ENCODE assay signal across 8 mouse cellular contexts in genomic region chr10:75834250-75834649, GRCm38 (mm10). TPM values are rescaled to one million over a fixed set of nuclear protein-coding genes. Genes with fewer than 3 reads are reported as not detected.
DNase-seq lines count a peak whose midpoint lies in the region; ATAC-seq lines count a peak whose summit lies in the region.

No protein-coding gene starts in this region.

- H3K4me3 ChIP-seq in embryonic facial prominence, embryonic 14.5 days (ENCODE audit: low read depth, low read length): peak overlapping the region; percentile 42
- peak overlapping the region; percentile 47 for H3K4me3 ChIP-seq in heart, embryonic 12.5 days
- peak overlapping the region; percentile 53 for H3K4me3 ChIP-seq in kidney, embryonic 16.5 days (ENCODE audit: low read length)

- H3K9ac ChIP-seq in embryonic facial prominence, embryonic 14.5 days (ENCODE audit: low read depth, low read length): peak overlapping the region; percentile 60
- H3K9ac ChIP-seq in heart, embryonic 12.5 days: peak overlapping the region; percentile 68
- H3K9ac ChIP-seq in kidney, embryonic 16.5 days (replicated peaks; ENCODE audit: low read length): peak overlapping the region; percentile 74

- H3K36me3 ChIP-seq in embryonic facial prominence, embryonic 14.5 days (ENCODE audit: control insufficient read depth, insufficient read depth, low read length): no peaks in the 10 kb centered on the region
- no peaks in the 10 kb centered on the region for H3K36me3 ChIP-seq in heart, embryonic 12.5 days
- no peaks in the 10 kb centered on the region for H3K36me3 ChIP-seq in kidney, embryonic 16.5 days (ENCODE audit: insufficient read depth, low read length)

- no peaks in the 10 kb centered on the region for H3K9me3 ChIP-seq in embryonic facial prominence, embryonic 14.5 days (ENCODE audit: control insufficient read depth, low read length)
- H3K9me3 ChIP-seq in heart, embryonic 12.5 days (replicated peaks): no peaks in the 10 kb centered on the region
- H3K9me3 ChIP-seq in kidney, embryonic 16.5 days (ENCODE audit: low read length): no peaks in the 10 kb centered on the region

- peak overlapping the region; percentile 72 for H3K4me2 ChIP-seq in embryonic facial prominence, embryonic 14.5 days (ENCODE audit: low read depth, low read length)
- H3K4me2 ChIP-seq in heart, embryonic 12.5 days: peak overlapping the region; percentile 81
- H3K4me2 ChIP-seq in kidney, embryonic 16.5 days (replicated peaks; ENCODE audit: low read depth, low read length): peak overlapping the region; percentile 66

- no peak overlapping the region for H3K27ac ChIP-seq in embryonic facial prominence, embryonic 14.5 days (replicated peaks; ENCODE audit: low read depth, low read length)
- no peak overlapping the region for H3K27ac ChIP-seq in heart, embryonic 12.5 days (ENCODE audit: poor library complexity, severe bottlenecking)
- peak overlapping the region; percentile 88 for H3K27ac ChIP-seq in kidney, embryonic 16.5 days (ENCODE audit: low read length)

- peaks cover 36% of the 10 kb centered on the region for H3K4me1 ChIP-seq in embryonic facial prominence, embryonic 14.5 days (ENCODE audit: control insufficient read depth, insufficient read depth, low read length)
- peaks cover 21% of the 10 kb centered on the region for H3K4me1 ChIP-seq in heart, embryonic 12.5 days (replicated peaks)
- H3K4me1 ChIP-seq in kidney, embryonic 16.5 days (ENCODE audit: insufficient read depth, low read length): peaks cover 43% of the 10 kb centered on the region

- peaks cover 8% of the 10 kb centered on the region; the same call in 1 of the 2 replicates for H3K27me3 ChIP-seq in embryonic facial prominence, embryonic 14.5 days (replicated peaks; ENCODE audit: control insufficient read depth, insufficient read depth, low read length)
- no peaks in the 10 kb centered on the region; the same call in 1 of the 2 replicates for H3K27me3 ChIP-seq in heart, embryonic 12.5 days (replicated peaks)
- no peaks in the 10 kb centered on the region for H3K27me3 ChIP-seq in kidney, embryonic 16.5 days (ENCODE audit: insufficient read depth, low read length)

- peak; percentile 75 to 80 for DNase-seq in urinary bladder, adult 18-20 months (ENCODE audit: low spot score in 2 of 2)
- DNase-seq in urinary bladder, postnatal 10 days (ENCODE audit: low spot score): no peak
- peak; percentile 87 for DNase-seq in embryonic facial prominence, embryonic 14.5 days (ENCODE audit: low spot score)
- DNase-seq in lung, postnatal 25 days (ENCODE audit: low spot score): peak; percentile 75
- DNase-seq in retina, adult 2 months (ENCODE audit: low read depth, low spot score): peak; percentile 36
- DNase-seq in urinary bladder, postnatal 36 days (ENCODE audit: low spot score in 2 of 2): peak; percentile 76 to 86

- ATAC-seq in embryonic facial prominence, embryonic 14.5 days (ENCODE audit: low read depth): no peak
- ATAC-seq in heart, embryonic 12.5 days (ENCODE audit: insufficient number of reproducible peaks, low FRiP score): 0 out of 2 replicates have a peak, but pooled peaks have one; percentile 10
- ATAC-seq in kidney, embryonic 16.5 days (ENCODE audit: low FRiP score, low TSS enrichment): peak; percentile 46

- 3% methylated on average over 21 of the region's 21 CpGs for WGBS in embryonic facial prominence, embryonic 14.5 days
- under 1% methylated on average over 21 of the region's 21 CpGs for WGBS in heart, embryonic 12.5 days
- 2% methylated on average over 21 of the region's 21 CpGs for WGBS in kidney, embryonic 16.5 days

RNA-seq across cellular contexts. Expression of gene Gstt2, which starts 3.0 kb away (rescaled TPM):
- 9.7 and 12.9 TPM in 2 replicates for polyA plus RNA-seq in embryonic facial prominence, embryonic 14.5 days (2014; fragmentation: Nextera tagmentation; extraction: Ambion mirVana)
- 7.2 and 8.1 TPM in 2 replicates for polyA plus RNA-seq in heart, embryonic 12.5 days (2016; fragmentation: Nextera tagmentation; extraction: Ambion mirVana)
- 53.0 and 56.2 TPM in 2 replicates for polyA plus RNA-seq in kidney, embryonic 16.5 days (2015; fragmentation: Nextera tagmentation; extraction: Ambion mirVana)

RNA-seq across cellular contexts. Expression of gene Gstt4, which starts 11.9 kb away (rescaled TPM):
- polyA plus RNA-seq in embryonic facial prominence, embryonic 14.5 days (2014; fragmentation: Nextera tagmentation; extraction: Ambion mirVana): not detected in 2 replicates
- not detected in 2 replicates for polyA plus RNA-seq in heart, embryonic 12.5 days (2016; fragmentation: Nextera tagmentation; extraction: Ambion mirVana)
- polyA plus RNA-seq in kidney, embryonic 16.5 days (2015; fragmentation: Nextera tagmentation; extraction: Ambion mirVana): not detected in 2 replicates

RNA-seq across cellular contexts. Expression of gene Mif, which starts 25.8 kb away (rescaled TPM):
- polyA plus RNA-seq in embryonic facial prominence, embryonic 14.5 days (2014; fragmentation: Nextera tagmentation; extraction: Ambion mirVana): 1,291 and 1,408 TPM in 2 replicates
- polyA plus RNA-seq in heart, embryonic 12.5 days (2016; fragmentation: Nextera tagmentation; extraction: Ambion mirVana): 2,266 and 2,393 TPM in 2 replicates
- polyA plus RNA-seq in kidney, embryonic 16.5 days (2015; fragmentation: Nextera tagmentation; extraction: Ambion mirVana): 2,002 and 2,111 TPM in 2 replicates

RNA-seq across cellular contexts. Expression of gene Gstt1, which starts 35.9 kb away (rescaled TPM):
- 16.0 and 18.4 TPM in 2 replicates for polyA plus RNA-seq in embryonic facial prominence, embryonic 14.5 days (2014; fragmentation: Nextera tagmentation; extraction: Ambion mirVana)
- polyA plus RNA-seq in heart, embryonic 12.5 days (2016; fragmentation: Nextera tagmentation; extraction: Ambion mirVana): 3.9 and 4.2 TPM in 2 replicates
- polyA plus RNA-seq in kidney, embryonic 16.5 days (2015; fragmentation: Nextera tagmentation; extraction: Ambion mirVana): 16.5 and 19.7 TPM in 2 replicates

RNA-seq across cellular contexts. Expression of gene Gstt3, which starts 53.0 kb away (rescaled TPM):
- 19.9 and 22.5 TPM in 2 replicates for polyA plus RNA-seq in embryonic facial prominence, embryonic 14.5 days (2014; fragmentation: Nextera tagmentation; extraction: Ambion mirVana)
- 2.7 and 3.2 TPM in 2 replicates for polyA plus RNA-seq in heart, embryonic 12.5 days (2016; fragmentation: Nextera tagmentation; extraction: Ambion mirVana)
- 54.8 and 56.5 TPM in 2 replicates for polyA plus RNA-seq in kidney, embryonic 16.5 days (2015; fragmentation: Nextera tagmentation; extraction: Ambion mirVana)
